Mouse (Mus musculus) embryonic facial prominence, embryonic 11.5 days (tissue): Measurements from ENCODE around the gene Mvp. TPM values are rescaled to one million over a fixed set of nuclear protein-coding genes. Genes with fewer than 3 reads are reported as not detected.

Source experiments
- ATAC-seq: fragments of 200-750 bp; cut with Nextera tagmentation; replicated peaks from 2 replicates; pipeline ENCODE4 v1.8.0; 2017; ENCODE audit warnings: low read depth; ENCODE audit not compliant: insufficient number of reproducible peaks, low FRiP score, low TSS enrichment
- DNase-seq: peaks from one replicate; pipeline ENCODE4 v3.0.0-alpha.2; 2015; ENCODE audit warnings: low spot score
- H3K27ac ChIP-seq: fragments of 300-500 bp; sonication (generic); replicated peaks from 2 replicates; pipeline ENCODE4 v1.5.1; 2014; ENCODE audit warnings: mild to moderate bottlenecking, low read depth, low read length, control low read depth
- H3K27me3 ChIP-seq: fragments of 300-500 bp; sonication (generic); 2 replicates; pipeline ENCODE4 v1.6.1; 2014; ENCODE audit warnings: mild to moderate bottlenecking, low read length, moderate library complexity, mixed read lengths; ENCODE audit not compliant: control insufficient read depth, insufficient read depth
- H3K36me3 ChIP-seq: fragments of 300-500 bp; sonication (generic); replicated peaks from 2 replicates; pipeline ENCODE4 v1.6.1; 2014; ENCODE audit warnings: low read depth, mild to moderate bottlenecking, low read length, moderate library complexity, mixed read lengths; ENCODE audit not compliant: control insufficient read depth, insufficient read depth
- H3K4me1 ChIP-seq: fragments of 300-500 bp; sonication (generic); 2 replicates; pipeline ENCODE4 v1.6.1; 2014; ENCODE audit warnings: low read length, mixed read lengths; ENCODE audit not compliant: control insufficient read depth, insufficient read depth
- H3K4me2 ChIP-seq: fragments of 300-500 bp; sonication (generic); 2 replicates; pipeline ENCODE4 v1.6.1; 2014; ENCODE audit warnings: low read depth, mild to moderate bottlenecking, control low read depth, low read length, moderate library complexity
- H3K4me3 ChIP-seq: fragments of 300-500 bp; sonication (generic); 2 replicates; pipeline ENCODE4 v1.5.1; 2014; ENCODE audit warnings: low read depth, low read length, control low read depth
- H3K9ac ChIP-seq: fragments of 300-500 bp; sonication (generic); replicated peaks from 2 replicates; pipeline ENCODE4 v1.6.1; 2014; ENCODE audit warnings: mild to moderate bottlenecking, control low read depth, low read length
- H3K9me3 ChIP-seq: fragments of 300-500 bp; sonication (generic); replicated peaks from 2 replicates; pipeline ENCODE4 v1.6.1; 2016; ENCODE audit warnings: mild to moderate bottlenecking, low read length, inconsistent platforms, mixed read lengths; ENCODE audit not compliant: control insufficient read depth
- WGBS: fragments of 180-500 bp; shearing (Covaris S2); extraction: QIAGEN DNeasy Blood & Tissue Kit; methylation state at CpG from one replicate; pipeline ENCODE4 v1.1.7; 2014; 5-methylcytosine and 5-hydroxymethylcytosine counted together
- polyA plus RNA-seq: library from polyadenylated mRNA; unstranded; fragments of >200 nt; fragmentation: Nextera tagmentation; extraction: Ambion mirVana; gene quantifications from 2 replicates; pipeline ENCODE4 v1.2.1, GENCODE M21; 2014

Mvp gene
- polyA plus RNA-seq, 1 experiment from 2014 or later: 2.6 TPM

- Histone ChIP-seq H3K9ac (peak overlapping the region; percentile 74), H3K4me1 (peaks cover 15% of the 10 kb centered on the region), H3K27ac (peak overlapping the region; percentile 62), H3K36me3 (peaks cover 4% of the 10 kb centered on the region), H3K9me3 (no peaks in the 10 kb centered on the region), H3K27me3 (no peaks in the 10 kb centered on the region), H3K4me2 (peak overlapping the region; percentile 83), H3K4me3 (peak overlapping the region; percentile 46)
- 49% methylated on average over 5 of the region's 5 CpGs for WGBS
- ATAC-seq (no peak), DNase-seq (peak; percentile 49)
Measured at GRCm38 (mm10) chr7:127021563-127022527, 7.4 kb upstream of the Mvp start.

DNA sequence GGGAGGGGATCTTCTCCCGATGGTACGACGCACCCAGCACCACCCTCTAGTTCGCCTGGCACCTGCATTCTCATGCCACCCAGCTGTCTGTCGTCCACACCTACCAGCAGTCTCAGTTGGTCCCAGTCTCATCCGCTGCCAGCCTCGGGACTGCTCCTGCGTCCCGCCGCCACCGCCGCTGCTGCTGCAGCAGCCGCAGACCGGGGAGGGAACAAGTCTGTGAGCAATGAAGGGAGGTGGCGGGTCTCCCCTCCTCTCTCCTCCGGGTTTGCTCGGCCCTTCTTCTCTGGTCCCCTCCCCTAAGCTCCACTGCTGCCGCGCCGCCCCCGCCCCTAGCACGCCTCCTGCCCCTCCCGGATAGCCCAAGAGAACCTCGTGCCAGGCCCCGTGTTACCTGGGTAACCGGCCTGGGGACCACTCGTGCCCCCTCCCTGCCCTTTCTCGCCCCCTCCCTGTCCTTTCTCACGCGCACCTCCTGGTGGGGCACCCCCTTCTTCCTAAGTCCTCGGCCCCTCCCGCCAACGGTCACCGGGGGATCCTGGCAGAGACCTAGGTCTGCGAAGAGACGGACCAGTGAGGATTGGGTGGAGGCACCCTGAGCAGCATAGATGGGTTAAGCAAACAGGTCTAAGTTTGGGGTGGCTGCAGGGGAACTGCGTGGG is 6.6 kb upstream of the Mvp start, which contains the start of the genes Gm42742 and Prrt2:
Gm42742 (minus strand) TSS at position 197 of the 662 bp plus-strand sequence.
Prrt2 (minus strand) TSS at position 311 of the 662 bp plus-strand sequence.
- no peaks in the 10 kb centered on the region for H3K9me3 ChIP-seq
- peak within 1 kb of the TSS; percentile 46 for H3K4me3 ChIP-seq
- WGBS: 2% methylated on average over 37 of the region's 37 CpGs
- peak within 1 kb of the TSS; percentile 74 for H3K9ac ChIP-seq
- ATAC-seq: 0 out of 2 replicates have a peak, but pooled peaks have one; percentile 8
- no peaks in the 10 kb centered on the region for H3K27me3 ChIP-seq
- peak within 1 kb of the TSS; percentile 62 for H3K27ac ChIP-seq
- peaks cover 15% of the 10 kb centered on the region for H3K4me1 ChIP-seq
- peak within 1 kb of the TSS; percentile 83 for H3K4me2 ChIP-seq
- peaks cover 4% of the 10 kb centered on the region for H3K36me3 ChIP-seq
- DNase-seq: peak; percentile 72

GRCm38 (mm10) chr7:127020491-127020890 is 6.1 kb upstream of the Mvp start:
- DNase-seq: no peak
- Histone ChIP-seq H3K9me3 (no peaks in the 10 kb centered on the region), H3K9ac (peak overlapping the region; percentile 74), H3K36me3 (peaks cover 4% of the 10 kb centered on the region), H3K27me3 (no peaks in the 10 kb centered on the region), H3K4me1 (peaks cover 15% of the 10 kb centered on the region), H3K27ac (peak overlapping the region; percentile 62; the same call in 1 of the 2 replicates), H3K4me3 (peak overlapping the region; percentile 46), H3K4me2 (peak overlapping the region; percentile 83)
- no peak for ATAC-seq
- 37% methylated on average over 5 of the region's 5 CpGs for WGBS

- H3K27me3 ChIP-seq: no peaks in the 10 kb centered on the region
- H3K4me1 ChIP-seq: peaks cover 18% of the 10 kb centered on the region
- H3K9me3 ChIP-seq: no peaks in the 10 kb centered on the region
- peak overlapping the region; percentile 83 for H3K4me2 ChIP-seq
- peak overlapping the region; percentile 46 for H3K4me3 ChIP-seq
- ATAC-seq (no peak), DNase-seq (no peak)
- peaks cover 4% of the 10 kb centered on the region for H3K36me3 ChIP-seq
- WGBS: 78% methylated on average over 3 of the region's 3 CpGs
- H3K9ac ChIP-seq: peak overlapping the region; percentile 74
- 0 out of 2 replicates have a peak overlapping the region, but pooled peaks have one; percentile 7 for H3K27ac ChIP-seq
Measured at GRCm38 (mm10) chr7:127020031-127020430, 5.6 kb upstream of the Mvp start.

GRCm38 (mm10) chr7:127019306-127019960 is 5.0 kb upstream of the Mvp start:
- no peak overlapping the region for H3K4me3 ChIP-seq
- DNase-seq: no peak
- H3K27ac ChIP-seq: 0 out of 2 replicates have a peak overlapping the region, but pooled peaks have one; percentile 7

DNA sequence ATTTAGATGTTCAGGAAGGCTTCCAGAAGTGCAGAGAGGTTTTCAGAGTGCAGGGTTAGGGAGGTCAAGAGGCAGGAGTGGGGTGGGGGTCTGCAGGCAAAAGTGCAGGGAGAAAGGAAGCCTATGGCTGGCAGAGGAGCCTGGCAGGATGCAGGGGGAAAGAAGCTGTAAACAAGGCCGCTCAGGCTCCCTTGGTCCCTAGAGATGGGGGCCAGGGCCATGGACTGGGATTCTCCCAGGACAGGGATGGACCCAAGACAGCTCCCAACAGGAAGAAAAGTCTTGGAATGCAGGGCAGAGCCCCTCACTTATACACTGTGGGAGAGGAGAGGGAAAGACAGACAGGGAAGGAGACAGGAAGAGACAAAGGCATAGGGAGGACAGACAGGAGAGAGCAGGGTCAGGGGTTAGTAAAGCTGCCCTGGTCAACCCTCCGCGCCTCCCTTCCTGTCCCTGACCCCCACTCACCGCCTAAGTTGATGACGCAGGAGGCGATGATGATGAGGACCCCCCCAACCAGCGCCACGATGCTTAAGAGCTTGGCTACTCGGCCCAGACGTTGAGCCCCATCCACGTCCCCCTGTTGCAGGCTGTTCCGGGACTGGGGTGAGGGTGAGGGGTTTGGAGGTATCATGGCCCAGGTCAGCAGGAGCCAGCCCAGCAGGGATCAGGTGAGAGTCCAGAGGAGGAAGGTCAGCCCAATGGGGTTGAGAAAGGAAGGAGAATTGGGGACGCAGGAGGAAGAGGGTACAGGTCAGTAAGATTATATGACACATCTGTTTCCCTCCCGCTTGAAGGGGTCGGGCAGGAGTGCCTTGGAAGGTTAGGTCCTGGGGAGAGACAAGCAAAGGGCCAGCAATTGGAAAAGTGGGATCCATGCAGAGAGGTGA is 4.2 kb upstream of the Mvp start:
- ATAC-seq (no peak), DNase-seq (no peak)
- Histone ChIP-seq H3K4me1 (peaks cover 22% of the 10 kb centered on the region), H3K4me3 (no peak overlapping the region), H3K27me3 (no peaks in the 10 kb centered on the region), H3K9ac (peak overlapping the region; percentile 74), H3K27ac (no peak overlapping the region), H3K4me2 (no peak overlapping the region), H3K36me3 (peaks cover 4% of the 10 kb centered on the region), H3K9me3 (no peaks in the 10 kb centered on the region)
- WGBS: 69% methylated on average over 15 of the region's 15 CpGs

More at GRCm38 (mm10) chr7:127019306-127019960, 5.0 kb upstream of the Mvp start:
- H3K9ac ChIP-seq: peak overlapping the region; percentile 74
- H3K27me3 ChIP-seq: no peaks in the 10 kb centered on the region
- ATAC-seq: no peak
- H3K4me2 ChIP-seq: peak overlapping the region; percentile 83
- peaks cover 4% of the 10 kb centered on the region for H3K36me3 ChIP-seq
- H3K9me3 ChIP-seq: no peaks in the 10 kb centered on the region
- peaks cover 22% of the 10 kb centered on the region for H3K4me1 ChIP-seq
- WGBS: 77% methylated on average over 14 of the region's 14 CpGs

- H3K27me3 ChIP-seq: no peaks in the 10 kb centered on the region
- H3K36me3 ChIP-seq: peaks cover 4% of the 10 kb centered on the region
- no peak overlapping the region for H3K4me2 ChIP-seq
- no peak overlapping the region; the same call in 1 of the 2 replicates for H3K27ac ChIP-seq
- peaks cover 15% of the 10 kb centered on the region for H3K4me1 ChIP-seq
- no peak overlapping the region for H3K4me3 ChIP-seq
- ATAC-seq: no peak
- H3K9me3 ChIP-seq: no peaks in the 10 kb centered on the region
- 59% methylated on average over 6 of the region's 6 CpGs for WGBS
- peak overlapping the region; percentile 29 for H3K9ac ChIP-seq
- no peak for DNase-seq
Measured at GRCm38 (mm10) chr7:127017950-127018345, 3.5 kb upstream of the Mvp start.
